Mouse (Mus musculus) limb, embryonic 12.5 days (tissue): Measurements from ENCODE around the gene Lyzl6. TPM values are rescaled to one million over a fixed set of nuclear protein-coding genes. Genes with fewer than 3 reads are reported as not detected.

ENCODE experiments used
- ATAC-seq: fragments of 200-750 bp; cut with Nextera tagmentation; 2 replicates; pipeline ENCODE4 v1.8.0; 2017; ENCODE audit warnings: low read depth, moderate TSS enrichment; ENCODE audit not compliant: insufficient number of reproducible peaks, insufficient read depth, low FRiP score, low TSS enrichment
- H3K27ac ChIP-seq: fragments of 300-500 bp; sonication (generic); 2 replicates; pipeline ENCODE4 v1.5.1; 2016; ENCODE audit warnings: mild to moderate bottlenecking, moderate library complexity
- H3K27me3 ChIP-seq: fragments of 300-500 bp; sonication (generic); 2 replicates; pipeline ENCODE4 v1.6.1; 2016; ENCODE audit warnings: mild to moderate bottlenecking, moderate library complexity
- H3K36me3 ChIP-seq: fragments of 300-500 bp; sonication (generic); 2 replicates; pipeline ENCODE4 v1.6.1; 2016; ENCODE audit warnings: mild to moderate bottlenecking, moderate library complexity
- H3K4me1 ChIP-seq: fragments of 300-500 bp; sonication (generic); replicated peaks from 2 replicates; pipeline ENCODE4 v1.6.1; 2016
- H3K4me2 ChIP-seq: fragments of 300-500 bp; sonication (generic); 2 replicates; pipeline ENCODE4 v1.6.1; 2016; ENCODE audit warnings: mild to moderate bottlenecking, moderate library complexity
- H3K4me3 ChIP-seq: fragments of 300-500 bp; sonication (generic); replicated peaks from 2 replicates; pipeline ENCODE4 v1.5.1; 2016; ENCODE audit warnings: mild to moderate bottlenecking
- H3K9ac ChIP-seq: fragments of 300-500 bp; sonication (generic); replicated peaks from 2 replicates; pipeline ENCODE4 v1.6.1; 2016; ENCODE audit warnings: mild to moderate bottlenecking, moderate library complexity
- H3K9me3 ChIP-seq: fragments of 300-500 bp; sonication (generic); 2 replicates; pipeline ENCODE4 v1.6.1; 2016; ENCODE audit warnings: mild to moderate bottlenecking, moderate library complexity
- WGBS: fragments of 180-500 bp; shearing (Covaris S2); methylation state at CpG from one replicate; pipeline ENCODE4 v1.1.7; 2016; 5-methylcytosine and 5-hydroxymethylcytosine counted together
- polyA plus RNA-seq: library from polyadenylated mRNA; unstranded; fragments of >200 nt; fragmentation: Nextera tagmentation; extraction: Ambion mirVana; gene quantifications from 2 replicates; pipeline ENCODE4 v1.2.1, GENCODE M21; 2016

Gene Lyzl6
- polyA plus RNA-seq, 1 experiment from 2014 or later, result not detected

DNA sequence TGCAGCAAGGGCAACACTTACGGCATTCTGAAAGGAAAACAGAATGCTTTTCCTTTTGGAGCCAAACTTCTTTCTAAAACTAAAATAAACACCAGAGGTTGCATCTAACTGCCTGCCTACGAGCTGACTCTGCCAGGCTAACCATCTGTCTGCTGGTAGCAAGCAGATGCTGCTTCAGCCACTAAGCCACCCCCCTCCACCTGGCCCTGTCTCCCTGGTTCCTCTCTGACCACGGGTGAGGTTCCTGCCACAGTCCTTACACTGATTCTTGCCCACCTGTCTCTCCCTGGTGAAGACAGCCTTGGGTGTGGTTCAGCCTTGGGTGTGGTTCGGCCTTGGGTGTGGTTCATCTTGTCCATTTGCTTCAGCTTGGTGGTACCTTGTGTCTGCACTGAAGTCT lies 23.2 kb upstream of the Lyzl6 start:
- Histone ChIP-seq H3K4me1 (peaks cover 12% of the 10 kb centered on the region), H3K9me3 (no peaks in the 10 kb centered on the region), H3K4me3 (no peak overlapping the region), H3K27ac (no peak overlapping the region), H3K27me3 (peaks cover 20% of the 10 kb centered on the region), H3K36me3 (no peaks in the 10 kb centered on the region), H3K4me2 (no peak overlapping the region), H3K9ac (no peak overlapping the region)
- WGBS, result 54% methylated on average over 3 of the region's 4 CpGs
- no peak for ATAC-seq

DNA sequence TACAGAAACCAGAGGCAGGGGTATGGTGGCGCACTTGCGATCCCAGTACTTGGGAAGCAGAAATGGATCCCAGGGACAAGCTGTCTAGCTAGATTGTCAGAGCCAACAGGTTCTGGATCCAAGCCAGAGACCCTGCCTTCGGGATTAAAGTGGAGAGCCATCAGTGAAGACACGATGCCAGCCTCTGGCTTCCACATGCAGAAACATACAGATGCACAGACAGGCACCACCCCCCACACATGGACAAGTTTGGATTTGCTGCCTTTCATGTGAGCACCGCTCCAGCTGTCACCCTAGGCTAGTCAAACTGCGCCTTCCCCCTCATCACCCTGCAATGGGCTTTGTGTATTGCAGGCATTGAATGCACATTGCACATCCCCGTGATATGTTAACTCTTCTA lies 19.5 kb upstream of the Lyzl6 start:
- Histone ChIP-seq H3K27me3 (peaks cover 47% of the 10 kb centered on the region), H3K9ac (no peak overlapping the region), H3K27ac (no peak overlapping the region), H3K4me3 (no peak overlapping the region), H3K4me2 (no peak overlapping the region), H3K9me3 (no peaks in the 10 kb centered on the region), H3K4me1 (no peaks in the 10 kb centered on the region), H3K36me3 (no peaks in the 10 kb centered on the region)
- no peak for ATAC-seq
- WGBS, result 88% methylated on average over 7 of the region's 7 CpGs

DNA sequence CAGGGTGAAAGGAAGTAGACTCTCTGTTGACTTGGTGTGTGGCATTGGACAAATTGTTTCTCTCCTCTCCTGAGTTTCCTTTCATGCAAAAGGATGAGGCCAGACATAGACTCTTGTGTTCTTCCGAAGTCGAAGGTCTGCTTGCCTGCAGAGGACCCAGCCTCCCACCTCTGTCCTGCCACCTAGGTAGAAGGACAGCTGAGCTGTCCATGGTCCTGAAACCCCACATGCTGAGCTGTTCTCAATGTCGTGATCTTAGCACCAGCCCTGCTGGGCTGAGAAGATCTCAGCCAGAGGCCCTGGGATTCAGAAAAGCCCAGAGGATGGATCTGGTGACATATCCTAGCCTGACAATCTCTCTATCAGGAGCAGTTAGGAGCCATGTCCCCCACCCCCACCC lies 17.8 kb upstream of the Lyzl6 start:
- no peaks in the 10 kb centered on the region for H3K9me3 ChIP-seq
- H3K27me3 ChIP-seq, result peaks cover 62% of the 10 kb centered on the region
- H3K27ac ChIP-seq, result no peak overlapping the region
- 4% methylated on average over 3 of the region's 3 CpGs for WGBS
- H3K4me1 ChIP-seq, result no peaks in the 10 kb centered on the region
- H3K4me3 ChIP-seq, result no peak overlapping the region
- no peak for ATAC-seq
- H3K4me2 ChIP-seq, result no peak overlapping the region
- H3K36me3 ChIP-seq, result no peaks in the 10 kb centered on the region
- no peak overlapping the region for H3K9ac ChIP-seq

DNA sequence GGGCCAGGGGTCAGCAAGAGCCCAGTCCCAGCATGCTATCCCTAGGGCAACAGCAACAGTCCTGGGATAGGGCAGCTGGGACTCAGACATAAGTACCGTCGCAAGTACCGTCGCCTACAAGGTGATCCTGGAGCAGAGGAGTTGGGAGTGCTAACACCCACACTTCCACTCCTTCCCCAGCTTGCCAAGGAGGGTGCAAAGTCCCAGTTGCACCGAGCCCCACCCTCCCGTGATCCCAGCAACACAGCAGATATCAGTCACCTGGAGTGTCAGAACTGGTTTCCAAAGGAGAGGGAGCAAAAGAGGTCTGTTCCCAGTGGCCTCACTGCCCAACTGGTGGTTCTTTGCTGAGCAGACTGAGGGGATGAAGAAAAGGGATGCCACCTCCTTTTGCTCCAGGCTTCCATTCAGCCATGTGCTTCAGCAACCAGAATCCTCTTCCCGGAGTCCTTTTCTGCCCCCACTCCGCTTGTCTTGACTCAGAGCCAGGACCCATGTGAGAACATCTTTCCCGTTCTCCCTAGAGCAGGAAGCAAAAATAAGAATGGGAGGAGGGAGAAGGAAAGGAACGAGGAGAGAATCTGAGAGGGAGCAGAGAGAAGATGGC lies 14.8 kb upstream of the Lyzl6 start:
- no peak overlapping the region for H3K27ac ChIP-seq
- peaks cover 15% of the 10 kb centered on the region for H3K4me1 ChIP-seq
- H3K9ac ChIP-seq, result no peak overlapping the region
- peaks cover 91% of the 10 kb centered on the region for H3K27me3 ChIP-seq
- no peaks in the 10 kb centered on the region for H3K36me3 ChIP-seq
- 74% methylated on average over 10 of the region's 10 CpGs for WGBS
- no peaks in the 10 kb centered on the region for H3K9me3 ChIP-seq
- ATAC-seq, result no peak
- H3K4me3 ChIP-seq, result no peak overlapping the region
- no peak overlapping the region for H3K4me2 ChIP-seq

DNA sequence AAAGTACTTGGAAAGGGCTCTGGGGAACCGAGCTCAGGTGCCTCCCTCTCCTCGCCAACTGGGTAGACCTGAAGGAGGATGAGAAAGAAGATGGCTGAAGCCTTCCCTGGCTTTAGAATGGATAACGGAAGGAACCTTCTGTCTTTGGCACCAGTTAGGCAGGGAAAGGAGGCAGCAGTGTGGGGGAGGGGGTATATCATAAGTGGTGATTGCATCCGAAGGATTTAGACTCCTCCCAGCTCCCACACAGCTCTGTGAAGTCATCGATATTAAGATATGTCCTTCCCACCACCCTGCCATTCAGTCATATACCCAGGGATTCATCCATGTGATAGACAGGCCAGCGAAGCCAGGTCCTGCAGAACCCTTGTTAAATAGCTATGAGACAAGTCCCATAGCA lies 12.7 kb upstream of the Lyzl6 start:
- no peak overlapping the region for H3K9ac ChIP-seq
- H3K36me3 ChIP-seq, result no peaks in the 10 kb centered on the region
- no peak overlapping the region for H3K27ac ChIP-seq
- H3K4me3 ChIP-seq, result no peak overlapping the region
- no peak for ATAC-seq
- peaks cover 22% of the 10 kb centered on the region for H3K4me1 ChIP-seq
- no peaks in the 10 kb centered on the region for H3K9me3 ChIP-seq
- WGBS, result 85% methylated on average over 6 of the region's 6 CpGs
- H3K4me2 ChIP-seq, result no peak overlapping the region
- H3K27me3 ChIP-seq, result peaks cover 97% of the 10 kb centered on the region

- WGBS, result 2% methylated on average over 37 of the region's 37 CpGs
- H3K4me2 ChIP-seq, result peak overlapping the region; percentile 76
- no peak overlapping the region for H3K27ac ChIP-seq
- no peak for ATAC-seq
- peak overlapping the region; percentile 18; the same call in 1 of the 2 replicates for H3K9ac ChIP-seq
- H3K27me3 ChIP-seq, result peaks cover 87% of the 10 kb centered on the region
- H3K4me1 ChIP-seq, result peaks cover 31% of the 10 kb centered on the region
- H3K4me3 ChIP-seq, result peak overlapping the region; percentile 43
- no peaks in the 10 kb centered on the region for H3K9me3 ChIP-seq
- no peaks in the 10 kb centered on the region for H3K36me3 ChIP-seq
Observed at GRCm38 (mm10) chr11:103649983-103650493, 11.3 kb upstream of the Lyzl6 start.

GRCm38 (mm10) chr11:103649301-103649982 lies 10.8 kb upstream of the Lyzl6 start, which contains the start of gene Rprml:
TSS of gene Rprml (plus strand) at chr11:103649570.
- peaks cover 81% of the 10 kb centered on the region for H3K27me3 ChIP-seq
- peak within 1 kb of the TSS; percentile 76 for H3K4me2 ChIP-seq
- peak within 1 kb of the TSS; percentile 43 for H3K4me3 ChIP-seq
- H3K27ac ChIP-seq, result no peak within 1 kb of the TSS
- ATAC-seq, result no peak
- no peaks in the 10 kb centered on the region for H3K9me3 ChIP-seq
- peaks cover 31% of the 10 kb centered on the region for H3K4me1 ChIP-seq
- WGBS, result 2% methylated on average over 68 of the region's 71 CpGs
- no peaks in the 10 kb centered on the region for H3K36me3 ChIP-seq
- peak within 1 kb of the TSS; percentile 18; the same call in 1 of the 2 replicates for H3K9ac ChIP-seq

- Histone ChIP-seq H3K9me3 (no peaks in the 10 kb centered on the region), H3K4me3 (no peak overlapping the region), H3K4me2 (0 out of 2 replicates have a peak overlapping the region, but pooled peaks have one; percentile 76), H3K27me3 (peaks cover 73% of the 10 kb centered on the region), H3K9ac (no peak overlapping the region), H3K36me3 (no peaks in the 10 kb centered on the region), H3K4me1 (peaks cover 31% of the 10 kb centered on the region), H3K27ac (no peak overlapping the region)
- 31% methylated on average over 7 of the region's 7 CpGs for WGBS
- ATAC-seq, result no peak
Observed at GRCm38 (mm10) chr11:103648656-103649055, 10.0 kb upstream of the Lyzl6 start.

DNA sequence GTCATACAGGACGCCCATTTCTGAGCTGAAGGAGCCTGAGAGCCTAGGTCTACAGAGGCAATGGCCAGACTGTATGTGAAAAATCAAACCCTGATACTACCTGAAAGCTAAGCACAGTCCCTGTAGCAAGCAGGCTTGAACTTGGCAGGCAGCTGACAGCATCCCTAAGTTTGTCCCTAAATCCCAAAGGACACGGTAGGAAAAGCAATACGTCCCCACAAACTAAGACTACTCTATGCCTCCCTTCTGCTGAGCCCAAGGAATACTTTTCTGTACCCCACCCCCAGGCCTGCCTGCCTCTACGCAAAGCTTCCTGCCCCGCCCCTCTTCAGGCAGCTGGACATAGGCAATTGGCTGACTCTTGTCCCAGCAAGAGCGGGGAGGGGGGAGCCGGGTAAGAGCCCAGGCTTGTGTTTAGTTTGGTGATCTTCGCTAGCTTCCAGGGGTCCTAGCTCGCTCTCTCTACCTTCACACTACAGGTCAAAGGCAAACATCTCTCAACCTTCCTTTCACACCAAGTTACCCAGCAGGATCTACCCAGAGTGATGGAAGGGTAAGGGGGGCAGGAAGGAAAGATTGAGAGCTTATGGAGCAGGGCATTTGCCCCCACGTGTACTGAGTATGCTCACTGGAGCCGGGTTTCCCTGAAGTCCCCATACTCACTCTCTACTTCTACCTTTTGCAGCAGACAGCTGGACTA lies 9.4 kb upstream of the Lyzl6 start:
- ATAC-seq, result no peak
- 8% methylated on average over 11 of the region's 11 CpGs for WGBS
- H3K36me3 ChIP-seq, result no peaks in the 10 kb centered on the region
- H3K4me3 ChIP-seq, result no peak overlapping the region
- H3K9me3 ChIP-seq, result no peaks in the 10 kb centered on the region
- no peak overlapping the region for H3K9ac ChIP-seq
- H3K4me2 ChIP-seq, result 0 out of 2 replicates have a peak overlapping the region, but pooled peaks have one; percentile 8
- no peak overlapping the region for H3K27ac ChIP-seq
- peaks cover 31% of the 10 kb centered on the region for H3K4me1 ChIP-seq
- H3K27me3 ChIP-seq, result peaks cover 67% of the 10 kb centered on the region

- H3K9ac ChIP-seq, result no peak overlapping the region
- no peak overlapping the region for H3K4me2 ChIP-seq
- H3K27me3 ChIP-seq, result peaks cover 50% of the 10 kb centered on the region
- peaks cover 31% of the 10 kb centered on the region for H3K4me1 ChIP-seq
- no peak overlapping the region for H3K4me3 ChIP-seq
- H3K27ac ChIP-seq, result no peak overlapping the region
- no peak for ATAC-seq
- WGBS, result 45% methylated on average over 6 of the region's 6 CpGs
- no peaks in the 10 kb centered on the region for H3K36me3 ChIP-seq
- H3K9me3 ChIP-seq, result no peaks in the 10 kb centered on the region
Observed at GRCm38 (mm10) chr11:103646301-103646700, 7.6 kb upstream of the Lyzl6 start.

DNA sequence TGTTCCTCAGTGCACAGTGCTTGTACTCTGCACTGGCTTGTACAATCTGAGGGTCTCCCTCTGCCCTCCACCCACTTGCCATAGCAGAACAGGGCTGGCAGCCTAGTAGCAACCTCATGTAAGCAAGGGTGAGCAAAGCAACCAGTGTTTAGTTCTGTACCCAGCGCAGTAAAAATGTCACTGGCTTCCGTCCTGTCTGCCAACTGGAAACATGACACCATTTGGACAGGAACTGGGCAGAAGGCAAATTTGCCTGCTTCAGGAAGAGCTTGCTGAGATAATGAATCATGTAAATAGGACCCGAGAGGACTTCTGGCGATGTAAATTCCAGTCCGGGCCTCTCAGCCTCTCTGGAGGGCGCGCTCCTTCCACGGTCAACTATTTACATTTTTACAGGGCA lies 7.0 kb upstream of the Lyzl6 start:
- Histone ChIP-seq H3K9me3 (no peaks in the 10 kb centered on the region), H3K4me2 (no peak overlapping the region), H3K27ac (no peak overlapping the region), H3K4me3 (no peak overlapping the region), H3K9ac (no peak overlapping the region), H3K4me1 (peaks cover 31% of the 10 kb centered on the region), H3K27me3 (peaks cover 48% of the 10 kb centered on the region), H3K36me3 (no peaks in the 10 kb centered on the region)
- 45% methylated on average over 8 of the region's 8 CpGs for WGBS
- ATAC-seq, result no peak
